Mouse (Mus musculus): ENCODE measurements around the gene Mtor.

GRCm38 (mm10) chr4:148462717-148463116, 14.3 kb downstream of the Mtor start:
- TF ChIP-seq CTCF (conservative IDR thresholded peaks at IDR 0.05; ENCODE audit: insufficient read depth, insufficient read length, low read depth, low read length) (no peak), POLR2A (IDR thresholded peaks at IDR 0.05; ENCODE audit: low read depth, low read length) (no peak)

Data from kidney, adult 2 months (tissue).